ENCODE assay signal across 20 mouse cellular contexts in the genomic region with DNA sequence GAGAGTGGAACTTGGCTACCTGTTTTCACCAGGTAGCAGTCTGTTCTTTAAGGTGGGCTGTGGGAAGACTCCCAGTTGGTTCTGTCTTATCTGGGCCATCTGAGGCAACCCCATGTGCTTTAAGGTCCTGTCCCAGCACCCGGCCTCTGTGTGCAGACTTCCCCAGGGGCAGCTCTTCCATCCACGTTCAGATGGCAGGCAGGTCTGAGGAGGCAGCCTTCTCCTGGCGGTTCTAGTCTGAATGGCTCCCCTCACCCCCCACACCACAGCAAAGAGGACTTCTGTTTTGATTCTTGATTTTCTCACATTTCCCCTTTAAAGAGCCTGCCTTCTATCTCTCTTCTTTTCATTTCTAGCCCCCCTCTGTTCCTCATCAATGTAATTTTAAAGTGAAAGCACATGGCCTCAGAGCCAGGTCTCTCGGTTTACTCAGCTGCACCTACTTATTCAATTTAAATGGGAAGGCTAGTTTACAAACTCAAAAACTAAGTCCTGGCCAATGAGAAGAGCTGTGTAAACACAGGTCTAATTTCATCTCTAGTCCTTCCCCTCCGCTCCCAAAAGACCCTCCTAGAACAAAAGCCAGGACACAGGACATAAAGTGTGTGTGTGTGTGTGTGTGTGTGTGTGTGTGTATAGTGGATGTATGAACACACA.
DNase-seq lines count a peak whose midpoint lies in the region; ATAC-seq lines count a peak whose summit lies in the region.
"Had no signal": no experiment of that assay in that cellular context is flagged by ENCODE, and none has a peak within 500 bp of the region (broad histone marks: within the 10 kb centered on the region; RNA-seq: fewer than 3 reads in every experiment).

No protein-coding gene starts in this region.

- H3K9me3 ChIP-seq in embryonic facial prominence, embryonic 11.5 days (replicated peaks; ENCODE audit: control insufficient read depth, low read length) = no peaks in the 10 kb centered on the region
- H3K9me3 ChIP-seq in limb, embryonic 11.5 days (ENCODE audit: control insufficient read depth, low read length) = no peaks in the 10 kb centered on the region
- H3K9me3 ChIP-seq: forebrain, embryonic 13.5 days; hindbrain, embryonic 13.5 days; midbrain, embryonic 12.5 days; neural tube, embryonic 13.5 days had no signal

- ATAC-seq in embryonic facial prominence, embryonic 11.5 days (replicated peaks; ENCODE audit: insufficient number of reproducible peaks, low FRiP score, low TSS enrichment, low read depth) = peak; percentile 89
- ATAC-seq in limb, embryonic 11.5 days (ENCODE audit: insufficient number of reproducible peaks, low FRiP score, low TSS enrichment, low read depth) = peak; percentile 82
- ATAC-seq: forebrain, embryonic 13.5 days; liver, postnatal 0 days had no signal

- intact Hi-C loops in heart, postnatal 10 days (cut with DNase I) = no loop called here
- intact Hi-C loops in left cerebral cortex, postnatal 14 days (cut with DNase I) = no loop called here

- no peak overlapping the region; the same call in 1 of the 2 replicates for H3K9ac ChIP-seq in embryonic facial prominence, embryonic 11.5 days (replicated peaks; ENCODE audit: low read length)
- 0 out of 2 replicates have a peak overlapping the region, but pooled peaks have one; percentile 7 for H3K9ac ChIP-seq in limb, embryonic 11.5 days (ENCODE audit: low read length)
- H3K9ac ChIP-seq: forebrain, embryonic 13.5 days; hindbrain, embryonic 13.5 days; liver, postnatal 0 days; midbrain, embryonic 12.5 days; neural tube, embryonic 13.5 days had no signal

- no peaks in the 10 kb centered on the region for H3K36me3 ChIP-seq in embryonic facial prominence, embryonic 11.5 days (replicated peaks; ENCODE audit: control insufficient read depth, insufficient read depth, low read depth, low read length)
- H3K36me3 ChIP-seq in limb, embryonic 11.5 days (ENCODE audit: control insufficient read depth, insufficient read depth, low read length) = no peaks in the 10 kb centered on the region
- H3K36me3 ChIP-seq: G1E; hindbrain, embryonic 13.5 days; midbrain, embryonic 12.5 days; neural tube, embryonic 13.5 days had no signal

- DNase-seq in heart, adult 11 months = peak; percentile 82
- DNase-seq in heart, postnatal 10 days = no peak
- DNase-seq in NIH3T3 (ENCODE audit: low read depth) = peak; percentile 45
- peak; percentile 96 for DNase-seq in embryonic facial prominence, embryonic 11.5 days (ENCODE audit: low spot score)
- DNase-seq in limb, embryonic 11.5 days (ENCODE audit: low spot score) = peak; percentile 39
- DNase-seq in kidney, adult 9 months = no peak
- no peak for DNase-seq in left cerebral cortex, postnatal 14 days (ENCODE audit: low spot score in 2 of 2)
- DNase-seq in ovary, postnatal 10 days (ENCODE audit: low spot score) = no peak
- DNase-seq: adrenal gland, postnatal 36 days; cerebellum, adult 2 months; cerebellum, postnatal 36 days; gastrocnemius, postnatal 36 days; liver, postnatal 0 days; lung, postnatal 4 days; thymus, postnatal 36 days had no signal

- no peak overlapping the region for H3K4me3 ChIP-seq in embryonic facial prominence, embryonic 11.5 days (ENCODE audit: low read depth, low read length)
- no peak overlapping the region for H3K4me3 ChIP-seq in limb, embryonic 11.5 days (ENCODE audit: low read depth, low read length)
- H3K4me3 ChIP-seq: forebrain, embryonic 13.5 days; hindbrain, embryonic 13.5 days; midbrain, embryonic 12.5 days; neural tube, embryonic 13.5 days had no signal

- H3K4me2 ChIP-seq in embryonic facial prominence, embryonic 11.5 days (ENCODE audit: low read depth, low read length) = no peak overlapping the region
- H3K4me2 ChIP-seq in limb, embryonic 11.5 days (ENCODE audit: low read depth, severe bottlenecking) = no peak overlapping the region
- H3K4me2 ChIP-seq: forebrain, embryonic 13.5 days; hindbrain, embryonic 13.5 days; midbrain, embryonic 12.5 days; neural tube, embryonic 13.5 days had no signal

- H3K27me3 ChIP-seq in embryonic facial prominence, embryonic 11.5 days (ENCODE audit: control insufficient read depth, insufficient read depth, low read length) = no peaks in the 10 kb centered on the region
- no peaks in the 10 kb centered on the region for H3K27me3 ChIP-seq in limb, embryonic 11.5 days (ENCODE audit: control insufficient read depth, insufficient read depth, low read length)
- H3K27me3 ChIP-seq: forebrain, embryonic 13.5 days; hindbrain, embryonic 13.5 days; midbrain, embryonic 12.5 days; neural tube, embryonic 13.5 days had no signal

- H3K27ac ChIP-seq in embryonic facial prominence, embryonic 11.5 days (replicated peaks; ENCODE audit: low read depth, low read length) = peak overlapping the region; percentile 80
- H3K27ac ChIP-seq in limb, embryonic 11.5 days (replicated peaks; ENCODE audit: low read depth, low read length) = peak overlapping the region; percentile 79
- H3K27ac ChIP-seq: forebrain, embryonic 13.5 days; hindbrain, embryonic 13.5 days; midbrain, embryonic 12.5 days; neural tube, embryonic 13.5 days had no signal

- no peaks in the 10 kb centered on the region for H3K4me1 ChIP-seq in embryonic facial prominence, embryonic 11.5 days (ENCODE audit: control insufficient read depth, insufficient read depth, low read length)
- peaks cover 13% of the 10 kb centered on the region for H3K4me1 ChIP-seq in limb, embryonic 11.5 days (ENCODE audit: control insufficient read depth, insufficient read depth, low read length)
- H3K4me1 ChIP-seq: forebrain, embryonic 13.5 days; midbrain, embryonic 12.5 days; neural tube, embryonic 13.5 days had no signal

- 17% methylated on average over 5 of the region's 5 CpGs for WGBS in embryonic facial prominence, embryonic 11.5 days
- WGBS in limb, embryonic 11.5 days = 23% methylated on average over 5 of the region's 5 CpGs

Comparison
In these comparisons a context has a peak if more than half of its experiments do, and no peak if none do; other contexts are left out.
1. DNase-seq: peak in heart, adult 11 months (single experiment), NIH3T3 (single experiment), embryonic facial prominence, embryonic 11.5 days (single experiment) and limb, embryonic 11.5 days (single experiment); none in heart, postnatal 10 days (0 of 2), kidney, adult 9 months (single experiment), left cerebral cortex, postnatal 14 days (0 of 2) and ovary, postnatal 10 days (single experiment).